Mouse (Mus musculus) adrenal gland (tissue): ENCODE data around the gene Alkbh1.

Source experiments
- intact Hi-C: fragments of 180-260 bp; cut with DNase I; formaldehyde crosslinking; loops from one replicate; pipeline ENCODE4 v1.15.1; 2025

The Alkbh1 gene

DNA sequence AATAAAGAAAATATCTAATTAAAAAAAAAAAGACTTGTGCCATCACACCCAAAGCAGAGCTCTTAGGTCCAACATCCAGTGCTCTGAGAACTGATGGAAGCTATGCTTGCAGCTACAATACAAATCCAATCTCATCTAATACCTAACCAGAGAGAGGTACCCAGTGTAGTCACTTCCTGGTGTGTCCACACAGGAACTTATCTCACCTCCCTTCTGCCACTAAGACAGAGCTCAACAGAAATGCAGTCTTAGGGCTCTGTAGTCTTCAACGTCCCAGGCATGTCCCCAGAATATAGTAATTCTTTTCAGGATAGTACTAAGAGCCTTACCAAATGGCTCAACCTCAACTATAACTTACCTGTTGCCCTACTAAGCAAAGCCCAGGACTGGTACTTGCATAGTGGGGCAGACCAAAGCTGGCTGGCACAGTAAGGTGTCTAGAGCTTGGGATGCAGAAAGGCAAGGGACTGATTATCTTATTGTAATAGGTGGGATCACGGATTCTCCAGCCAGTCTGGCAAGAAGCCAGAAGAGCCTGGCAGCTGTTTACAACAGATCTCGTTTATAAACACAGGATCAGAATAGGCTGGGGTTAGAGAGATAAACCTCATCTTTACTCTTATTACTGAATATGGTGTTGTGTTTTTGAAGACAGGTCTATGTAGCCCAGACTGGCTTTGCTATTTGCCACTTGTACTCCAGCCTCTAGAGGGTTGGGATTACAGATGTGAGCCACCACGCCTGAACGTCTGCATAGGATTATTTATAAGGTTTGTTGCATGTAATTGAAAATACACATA lies 21.9 kb downstream of the Alkbh1 start:
- intact Hi-C loops: loop anchor here (5.0 kb wide), 1 partner anchor 155 kb away; the partner anchor contains the start of genes Ahsa1 and Vipas39

DNA sequence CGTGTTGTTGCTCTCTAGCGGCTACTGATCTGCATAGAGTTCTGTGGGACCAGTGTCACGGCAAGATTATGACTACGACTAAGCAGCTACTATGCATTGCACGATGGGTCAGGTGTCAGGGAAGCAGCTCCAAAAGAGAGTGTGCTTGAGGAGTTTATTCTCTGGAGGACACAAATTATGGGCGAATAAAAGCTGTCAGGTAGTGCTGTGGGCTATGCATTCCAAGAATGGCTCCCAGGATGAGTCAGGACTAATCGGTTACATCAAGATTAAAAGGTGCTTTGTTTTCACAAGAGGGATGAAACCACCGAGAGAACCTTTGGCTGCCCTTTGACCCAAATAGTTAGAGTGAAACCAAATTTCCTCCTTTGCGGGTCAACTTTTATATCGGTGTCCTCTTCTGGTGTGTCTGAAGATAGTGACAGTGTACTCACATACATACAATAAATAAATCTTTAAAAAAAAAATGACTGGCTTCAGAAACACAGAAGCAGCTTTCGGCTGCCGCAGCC lies 23.8 kb downstream of the Alkbh1 start:
- intact Hi-C loops: loop anchor here (5.0 kb wide), 2 partner anchors 68 to 153 kb away; partner anchors contain the start of genes Ahsa1 and Vipas39

- intact Hi-C loops: loop anchor here (5.0 kb wide), 1 partner anchor 67 kb away; no protein-coding TSS in a partner anchor
Observed at GRCm38 (mm10) chr12:87418921-87419320, 24.9 kb downstream of the Alkbh1 start.

GRCm38 (mm10) chr12:87416690-87417089 lies 27.1 kb downstream of the Alkbh1 start:
- intact Hi-C loops: loop anchor here (5.0 kb wide), 1 partner anchor 64 kb away; no protein-coding TSS in a partner anchor

DNA sequence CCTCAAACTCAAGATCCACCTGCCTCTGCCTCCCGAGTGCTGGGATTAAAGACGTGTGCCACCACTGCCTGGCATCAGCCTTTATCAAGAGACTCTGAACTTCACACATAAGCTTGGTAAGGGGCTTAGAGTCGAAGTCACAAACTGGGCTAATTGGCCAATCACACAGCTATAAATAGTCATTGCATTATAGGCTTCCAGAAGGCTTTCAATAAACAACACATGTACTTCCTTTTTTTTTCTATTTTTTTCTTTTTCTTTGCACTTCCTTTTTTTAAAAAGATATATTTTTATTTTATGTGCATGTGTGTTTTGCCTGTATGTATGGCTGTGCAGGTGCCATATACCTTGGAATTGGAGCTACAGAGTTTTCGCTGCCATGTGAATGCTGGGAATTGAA lies 28.5 kb downstream of the Alkbh1 start:
- intact Hi-C loops: loop anchor here (5.0 kb wide), 1 partner anchor 63 kb away; no protein-coding TSS in a partner anchor

GRCm38 (mm10) chr12:87413179-87413790 lies 30.5 kb downstream of the Alkbh1 start:
- intact Hi-C loops: no loop called here

GRCm38 (mm10) chr12:87410999-87411398 lies 32.8 kb downstream of the Alkbh1 start:
- intact Hi-C loops: no loop called here

- intact Hi-C loops: no loop called here
Observed at GRCm38 (mm10) chr12:87409123-87409522, 34.7 kb downstream of the Alkbh1 start.

DNA sequence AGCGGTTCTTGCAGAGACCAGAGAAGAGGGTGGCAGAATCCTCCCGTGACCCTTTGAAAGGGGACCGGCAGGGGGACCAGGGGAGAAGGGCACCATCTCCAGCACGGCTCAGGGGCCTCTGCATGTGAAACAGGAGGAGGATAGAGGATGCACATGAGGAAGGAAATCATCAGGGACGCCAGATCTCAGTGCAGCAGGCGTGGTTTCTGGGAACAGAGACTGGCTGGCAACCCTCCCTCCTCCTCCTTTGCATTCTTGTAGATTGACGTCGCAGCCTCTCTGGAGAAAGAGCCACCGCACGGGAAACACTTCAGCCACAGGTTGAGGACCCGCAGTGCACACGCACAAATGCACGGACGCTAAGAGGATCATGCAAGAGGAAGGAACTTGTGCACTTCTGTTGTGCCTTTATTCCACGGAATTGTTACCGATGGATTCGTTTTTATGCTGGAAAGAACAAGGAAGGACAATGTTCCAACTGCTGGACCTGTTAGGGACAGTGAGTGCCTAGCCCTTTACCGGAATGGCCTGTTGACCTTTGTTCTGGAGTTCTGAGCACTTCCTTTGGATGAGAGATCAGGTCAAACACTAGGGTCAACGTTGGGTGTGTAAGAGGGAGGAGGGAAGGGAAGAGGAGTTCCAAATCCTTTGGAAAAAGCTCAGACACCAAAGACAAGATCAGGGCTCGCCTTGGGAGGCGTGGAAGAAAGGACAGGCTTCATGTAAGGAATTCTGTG lies 35.8 kb downstream of the Alkbh1 start:
- intact Hi-C loops: no loop called here

GRCm38 (mm10) chr12:87405721-87406120 lies 38.1 kb downstream of the Alkbh1 start:
- intact Hi-C loops: no loop called here

GRCm38 (mm10) chr12:87405165-87405564 lies 38.7 kb downstream of the Alkbh1 start:
- intact Hi-C loops: no loop called here

- intact Hi-C loops: no loop called here
Observed at GRCm38 (mm10) chr12:87401883-87402282, 41.9 kb downstream of the Alkbh1 start.

DNA sequence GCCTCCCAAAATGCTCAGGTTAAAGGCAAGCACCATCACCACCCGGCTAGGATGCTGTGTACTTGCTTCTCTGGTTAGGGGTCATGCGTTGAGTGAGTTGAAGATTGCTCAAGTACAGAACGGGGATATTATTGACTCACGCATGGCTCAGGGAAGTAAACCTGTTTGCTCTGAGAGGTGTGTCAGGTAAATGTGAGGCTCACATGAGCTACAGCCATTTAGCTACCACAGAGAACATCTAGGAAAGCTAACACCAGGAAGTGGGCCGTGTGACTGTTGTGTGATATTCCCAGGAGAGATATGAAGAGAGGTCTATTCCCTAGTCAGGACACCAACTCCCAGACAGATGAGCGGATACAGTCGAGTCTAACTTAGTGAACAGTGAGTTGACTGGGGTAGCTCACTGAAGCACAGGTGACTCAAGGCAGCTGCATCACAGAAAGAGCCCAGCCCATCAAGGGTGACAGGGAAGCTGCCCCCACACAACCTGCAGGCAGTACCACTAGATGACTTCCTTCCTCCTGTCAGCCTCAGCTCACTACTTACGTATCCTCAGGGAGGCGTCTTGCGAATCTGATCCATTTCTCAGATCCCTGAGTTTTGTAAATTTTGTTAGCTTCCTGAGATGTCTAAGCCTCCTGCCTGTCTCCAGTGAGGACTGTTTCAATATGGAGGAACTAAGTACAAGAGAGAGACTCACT lies 44.5 kb downstream of the Alkbh1 start:
- intact Hi-C loops: no loop called here

DNA sequence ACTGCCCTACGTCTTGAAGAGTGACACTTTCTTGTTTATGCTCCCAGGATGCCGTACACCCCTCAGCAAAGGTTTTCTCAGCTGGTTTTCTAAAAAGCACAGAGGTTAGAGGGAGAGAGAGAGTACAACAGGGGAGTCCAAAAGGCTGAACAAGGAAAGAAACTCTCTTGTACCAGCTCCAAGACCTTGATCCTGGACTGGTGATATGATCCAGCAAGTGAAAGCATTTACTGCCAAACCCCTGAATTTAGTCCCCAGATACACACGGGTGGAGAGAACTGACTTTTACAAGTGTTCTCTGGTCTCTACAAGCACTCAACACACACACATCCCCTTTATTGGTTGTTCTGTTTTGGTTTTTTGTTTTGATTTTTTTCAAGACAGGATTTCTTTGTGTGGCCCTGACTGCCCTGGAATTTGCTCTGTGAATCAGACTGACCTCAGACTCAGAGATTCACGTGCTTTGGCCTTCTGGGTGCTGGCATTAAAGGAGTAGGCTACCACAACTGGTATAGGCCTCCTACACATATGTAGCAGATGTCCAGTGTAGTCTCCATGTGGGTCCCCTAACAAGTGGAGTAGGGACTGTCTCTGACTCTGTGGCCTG lies 45.9 kb downstream of the Alkbh1 start:
- intact Hi-C loops: no loop called here

GRCm38 (mm10) chr12:87397126-87397525 lies 46.7 kb downstream of the Alkbh1 start:
- intact Hi-C loops: no loop called here

- intact Hi-C loops: no loop called here
Observed at GRCm38 (mm10) chr12:87394316-87394715, 49.5 kb downstream of the Alkbh1 start.

DNA sequence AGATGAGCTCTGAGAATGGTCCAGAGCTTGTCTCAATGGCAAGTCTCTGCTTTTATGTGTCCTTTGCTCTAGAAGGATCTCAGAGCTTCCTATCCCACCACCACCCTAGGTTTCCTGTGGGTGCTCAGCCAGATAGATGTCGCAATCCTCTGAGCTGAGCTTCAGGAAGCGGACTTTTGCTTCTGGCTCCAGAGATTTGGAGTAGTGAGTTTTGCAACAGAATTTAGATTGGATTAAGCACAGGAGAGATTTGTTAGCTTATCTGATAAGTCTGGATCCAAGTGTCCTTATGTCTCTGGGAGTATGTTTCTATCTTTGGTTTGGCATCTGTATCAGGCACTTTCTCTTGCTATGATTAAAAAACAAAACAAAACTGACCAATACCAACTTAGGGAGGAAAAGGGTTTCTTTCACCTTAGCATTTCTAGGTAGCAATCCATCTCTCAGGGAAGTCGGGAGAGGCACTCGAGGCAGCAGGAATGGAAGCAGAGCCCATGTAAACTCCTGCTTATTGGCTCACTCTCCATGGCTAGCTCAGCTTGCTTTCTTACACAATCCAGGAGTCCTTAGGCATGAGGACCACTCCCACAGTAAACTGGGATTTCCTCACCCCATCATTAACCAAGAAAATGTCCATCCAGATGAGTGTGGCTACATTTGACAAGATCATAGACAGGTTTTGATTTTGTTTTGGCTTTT lies 50.2 kb downstream of the Alkbh1 start:
- intact Hi-C loops: no loop called here

- intact Hi-C loops: no loop called here
Observed at GRCm38 (mm10) chr12:87391355-87391754, 52.5 kb downstream of the Alkbh1 start.

DNA sequence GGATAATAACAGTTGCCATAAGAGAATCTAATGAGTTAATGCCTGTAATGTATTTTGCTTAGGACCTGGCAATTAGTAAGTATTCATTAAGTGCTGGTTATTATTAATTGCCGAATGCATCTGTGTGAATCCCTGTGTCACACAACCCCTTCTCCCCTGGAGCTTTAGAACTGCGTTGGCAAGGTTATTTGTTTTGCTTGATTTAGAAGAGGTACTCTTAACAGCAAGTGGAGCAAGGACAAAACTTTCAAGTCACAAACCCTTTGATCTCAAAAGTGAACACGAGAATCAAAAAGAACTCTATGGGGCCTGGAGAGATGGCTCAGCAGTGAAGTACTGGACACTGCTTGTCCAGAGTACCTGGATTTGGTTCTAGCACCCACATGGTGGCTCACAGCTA lies 54.6 kb downstream of the Alkbh1 start:
- intact Hi-C loops: loop anchor here (5.0 kb wide), 1 partner anchor 37 kb away; no protein-coding TSS in a partner anchor
